Mouse (Mus musculus): ENCODE results near the gene Iqsec1. TPM values are rescaled to one million over a fixed set of nuclear protein-coding genes. Genes with fewer than 3 reads are reported as not detected.

The Iqsec1 gene
- polyA plus RNA-seq, 1 experiment from 2014 or later, result 29.5 TPM

GRCm38 (mm10) chr6:90810576-90810975, 177.9 kb downstream of the Iqsec1 start:
- 42% methylated on average over 1 of the region's 1 CpGs for WGBS
- Histone ChIP-seq H3K9ac (replicated peaks; ENCODE audit: low read length) (peak overlapping the region; percentile 55; the same call in 1 of the 2 replicates), H3K36me3 (ENCODE audit: control insufficient read depth, insufficient read depth, low read length) (no peaks in the 10 kb centered on the region), H3K4me2 (ENCODE audit: low read length) (peak overlapping the region; percentile 63), H3K9me3 (ENCODE audit: control insufficient read depth, low read length) (no peaks in the 10 kb centered on the region), H3K4me3 (replicated peaks; ENCODE audit: low read depth, low read length) (peak overlapping the region; percentile 42), H3K27ac (replicated peaks; ENCODE audit: low read depth, low read length) (peak overlapping the region; percentile 78), H3K4me1 (ENCODE audit: control insufficient read depth, insufficient read depth, low read length) (peaks cover 47% of the 10 kb centered on the region), H3K27me3 (ENCODE audit: control insufficient read depth, insufficient read depth, low read length) (no peaks in the 10 kb centered on the region)
- ATAC-seq (ENCODE audit: low FRiP score, low TSS enrichment) (peak; percentile 43; the same call in 1 of the 2 replicates), DNase-seq (no peak)

- Histone ChIP-seq H3K9ac (replicated peaks; ENCODE audit: low read length) (peak overlapping the region; percentile 55), H3K4me2 (ENCODE audit: low read length) (peak overlapping the region; percentile 63), H3K27ac (replicated peaks; ENCODE audit: low read depth, low read length) (peak overlapping the region; percentile 78), H3K4me3 (replicated peaks; ENCODE audit: low read depth, low read length) (peak overlapping the region; percentile 42), H3K9me3 (ENCODE audit: control insufficient read depth, low read length) (no peaks in the 10 kb centered on the region), H3K36me3 (ENCODE audit: control insufficient read depth, insufficient read depth, low read length) (no peaks in the 10 kb centered on the region), H3K4me1 (ENCODE audit: control insufficient read depth, insufficient read depth, low read length) (peaks cover 47% of the 10 kb centered on the region), H3K27me3 (ENCODE audit: control insufficient read depth, insufficient read depth, low read length) (no peaks in the 10 kb centered on the region)
- WGBS, result 1% methylated on average over 22 of the region's 22 CpGs
- DNase-seq (peak; percentile 98), ATAC-seq (ENCODE audit: low FRiP score, low TSS enrichment) (peak; percentile 90)
These were observed 178.5 kb downstream of the Iqsec1 start for GRCm38 (mm10) chr6:90809960-90810362.

- H3K4me1 ChIP-seq (ENCODE audit: control insufficient read depth, insufficient read depth, low read length), result peaks cover 47% of the 10 kb centered on the region
- ATAC-seq (ENCODE audit: low FRiP score, low TSS enrichment), result no peak
- DNase-seq, result no peak
- peak overlapping the region; percentile 78 for H3K27ac ChIP-seq (replicated peaks; ENCODE audit: low read depth, low read length)
- peak overlapping the region; percentile 42 for H3K4me3 ChIP-seq (replicated peaks; ENCODE audit: low read depth, low read length)
- WGBS, result 47% methylated on average over 11 of the region's 11 CpGs
- peak overlapping the region; percentile 55 for H3K9ac ChIP-seq (replicated peaks; ENCODE audit: low read length)
- H3K27me3 ChIP-seq (ENCODE audit: control insufficient read depth, insufficient read depth, low read length), result no peaks in the 10 kb centered on the region
- no peaks in the 10 kb centered on the region for H3K9me3 ChIP-seq (ENCODE audit: control insufficient read depth, low read length)
- no peaks in the 10 kb centered on the region for H3K36me3 ChIP-seq (ENCODE audit: control insufficient read depth, insufficient read depth, low read length)
- peak overlapping the region; percentile 63 for H3K4me2 ChIP-seq (ENCODE audit: low read length)
These were observed 179.2 kb downstream of the Iqsec1 start for GRCm38 (mm10) chr6:90809077-90809840.

- H3K4me3 ChIP-seq (replicated peaks; ENCODE audit: low read depth, low read length), result no peak overlapping the region; the same call in 1 of the 2 replicates
- H3K36me3 ChIP-seq (ENCODE audit: control insufficient read depth, insufficient read depth, low read length), result no peaks in the 10 kb centered on the region
- H3K27ac ChIP-seq (replicated peaks; ENCODE audit: low read depth, low read length), result no peak overlapping the region
- peaks cover 47% of the 10 kb centered on the region for H3K4me1 ChIP-seq (ENCODE audit: control insufficient read depth, insufficient read depth, low read length)
- H3K27me3 ChIP-seq (ENCODE audit: control insufficient read depth, insufficient read depth, low read length), result no peaks in the 10 kb centered on the region
- 10% methylated on average over 5 of the region's 5 CpGs for WGBS
- peak; percentile 57 for DNase-seq
- no peak for ATAC-seq (ENCODE audit: low FRiP score, low TSS enrichment)
- no peaks in the 10 kb centered on the region for H3K9me3 ChIP-seq (ENCODE audit: control insufficient read depth, low read length)
- peak overlapping the region; percentile 63 for H3K4me2 ChIP-seq (ENCODE audit: low read length)
- H3K9ac ChIP-seq (replicated peaks; ENCODE audit: low read length), result peak overlapping the region; percentile 55; the same call in 1 of the 2 replicates
These were observed 179.9 kb downstream of the Iqsec1 start for GRCm38 (mm10) chr6:90808544-90808943.

- Histone ChIP-seq H3K27ac (replicated peaks; ENCODE audit: low read depth, low read length) (no peak overlapping the region), H3K36me3 (ENCODE audit: control insufficient read depth, insufficient read depth, low read length) (no peaks in the 10 kb centered on the region), H3K9ac (replicated peaks; ENCODE audit: low read length) (no peak overlapping the region), H3K9me3 (ENCODE audit: control insufficient read depth, low read length) (no peaks in the 10 kb centered on the region), H3K4me1 (ENCODE audit: control insufficient read depth, insufficient read depth, low read length) (peaks cover 47% of the 10 kb centered on the region), H3K27me3 (ENCODE audit: control insufficient read depth, insufficient read depth, low read length) (no peaks in the 10 kb centered on the region), H3K4me3 (replicated peaks; ENCODE audit: low read depth, low read length) (no peak overlapping the region), H3K4me2 (ENCODE audit: low read length) (peak overlapping the region; percentile 63)
- WGBS, result 59% methylated on average over 3 of the region's 3 CpGs
- no peak for DNase-seq
- ATAC-seq (ENCODE audit: low FRiP score, low TSS enrichment), result no peak
These were observed 180.4 kb downstream of the Iqsec1 start for GRCm38 (mm10) chr6:90808134-90808533.

- H3K9ac ChIP-seq (replicated peaks; ENCODE audit: low read length), result no peak overlapping the region
- peak overlapping the region; percentile 63 for H3K4me2 ChIP-seq (ENCODE audit: low read length)
- DNase-seq (no peak), ATAC-seq (ENCODE audit: low FRiP score, low TSS enrichment) (no peak)
- H3K27me3 ChIP-seq (ENCODE audit: control insufficient read depth, insufficient read depth, low read length), result no peaks in the 10 kb centered on the region
- no peaks in the 10 kb centered on the region for H3K9me3 ChIP-seq (ENCODE audit: control insufficient read depth, low read length)
- 0 out of 2 replicates have a peak overlapping the region, but pooled peaks have one; percentile 20 for H3K27ac ChIP-seq (replicated peaks; ENCODE audit: low read depth, low read length)
- H3K4me3 ChIP-seq (replicated peaks; ENCODE audit: low read depth, low read length), result no peak overlapping the region
- WGBS, result 22% methylated on average over 2 of the region's 2 CpGs
- H3K4me1 ChIP-seq (ENCODE audit: control insufficient read depth, insufficient read depth, low read length), result peaks cover 51% of the 10 kb centered on the region
- no peaks in the 10 kb centered on the region for H3K36me3 ChIP-seq (ENCODE audit: control insufficient read depth, insufficient read depth, low read length)
These were observed 180.9 kb downstream of the Iqsec1 start for GRCm38 (mm10) chr6:90807581-90807980.

- ATAC-seq (ENCODE audit: low FRiP score, low TSS enrichment) (no peak), DNase-seq (no peak)
- no peaks in the 10 kb centered on the region for H3K9me3 ChIP-seq (ENCODE audit: control insufficient read depth, low read length)
- H3K27me3 ChIP-seq (ENCODE audit: control insufficient read depth, insufficient read depth, low read length), result no peaks in the 10 kb centered on the region
- H3K27ac ChIP-seq (replicated peaks; ENCODE audit: low read depth, low read length), result no peak overlapping the region
- peaks cover 52% of the 10 kb centered on the region for H3K4me1 ChIP-seq (ENCODE audit: control insufficient read depth, insufficient read depth, low read length)
- H3K36me3 ChIP-seq (ENCODE audit: control insufficient read depth, insufficient read depth, low read length), result no peaks in the 10 kb centered on the region
- no peak overlapping the region for H3K9ac ChIP-seq (replicated peaks; ENCODE audit: low read length)
- whole genome bisulfite sequencing, result 49% methylated on average over 1 of the region's 1 CpGs
- H3K4me3 ChIP-seq (replicated peaks; ENCODE audit: low read depth, low read length), result no peak overlapping the region
- H3K4me2 ChIP-seq (ENCODE audit: low read length), result no peak overlapping the region
These were observed 181.7 kb downstream of the Iqsec1 start for GRCm38 (mm10) chr6:90806743-90807142.

- no peaks in the 10 kb centered on the region for H3K27me3 ChIP-seq (ENCODE audit: control insufficient read depth, insufficient read depth, low read length)
- H3K9me3 ChIP-seq (ENCODE audit: control insufficient read depth, low read length), result no peaks in the 10 kb centered on the region
- H3K9ac ChIP-seq (replicated peaks; ENCODE audit: low read length), result no peak overlapping the region
- ATAC-seq (ENCODE audit: low FRiP score, low TSS enrichment), result no peak
- H3K4me1 ChIP-seq (ENCODE audit: control insufficient read depth, insufficient read depth, low read length), result peaks cover 42% of the 10 kb centered on the region
- no peak overlapping the region for H3K4me2 ChIP-seq (ENCODE audit: low read length)
- WGBS, result 64% methylated on average over 2 of the region's 2 CpGs
- no peaks in the 10 kb centered on the region for H3K36me3 ChIP-seq (ENCODE audit: control insufficient read depth, insufficient read depth, low read length)
- no peak overlapping the region for H3K27ac ChIP-seq (replicated peaks; ENCODE audit: low read depth, low read length)
- DNase-seq, result no peak
- H3K4me3 ChIP-seq (replicated peaks; ENCODE audit: low read depth, low read length), result no peak overlapping the region
These were observed 183.4 kb downstream of the Iqsec1 start for GRCm38 (mm10) chr6:90805101-90805500.

- ATAC-seq (ENCODE audit: low FRiP score, low TSS enrichment), result no peak
- Histone ChIP-seq H3K27ac (replicated peaks; ENCODE audit: low read depth, low read length) (no peak overlapping the region), H3K4me1 (ENCODE audit: control insufficient read depth, insufficient read depth, low read length) (peaks cover 38% of the 10 kb centered on the region)
These were observed 183.8 kb downstream of the Iqsec1 start for GRCm38 (mm10) chr6:90804646-90805045.

More at GRCm38 (mm10) chr6:90804646-90805045, 183.8 kb downstream of the Iqsec1 start:
- Histone ChIP-seq H3K9me3 (ENCODE audit: control insufficient read depth, low read length) (no peaks in the 10 kb centered on the region), H3K27me3 (ENCODE audit: control insufficient read depth, insufficient read depth, low read length) (no peaks in the 10 kb centered on the region), H3K4me2 (ENCODE audit: low read length) (no peak overlapping the region), H3K4me3 (replicated peaks; ENCODE audit: low read depth, low read length) (no peak overlapping the region), H3K36me3 (ENCODE audit: control insufficient read depth, insufficient read depth, low read length) (no peaks in the 10 kb centered on the region), H3K9ac (replicated peaks; ENCODE audit: low read length) (no peak overlapping the region)
- no peak for DNase-seq

All from midbrain, embryonic 14.5 days (tissue).